Mouse (Mus musculus): ENCODE measurements around the gene Xdh. TPM values are rescaled to one million over a fixed set of nuclear protein-coding genes. Genes with fewer than 3 reads are reported as not detected.
A peak's percentile ranks its signal among the peaks of the same experiment; 100 is the strongest.
"Not testable (repeated sequence)": the region's sequence is repeated elsewhere in the genome, so short reads cannot be mapped to it uniquely, and the experiment has no call there.

The Xdh gene
- total RNA-seq, 2 experiments from 2014 or later: 10.4 to 15.3 TPM

GRCm38 (mm10) chr17:73883332-73883731, 66.7 kb downstream of the Xdh start:
- DNase-seq (ENCODE audit: low spot score in 2 of 2): no peak

- DNase-seq (ENCODE audit: low spot score in 2 of 2): peak; percentile 81 to 82
Observed at GRCm38 (mm10) chr17:73882194-73882593, 67.8 kb downstream of the Xdh start.

GRCm38 (mm10) chr17:73881295-73881694, 68.7 kb downstream of the Xdh start:
- DNase-seq (ENCODE audit: low spot score in 2 of 2): no peak

- no peak for DNase-seq (ENCODE audit: low spot score in 2 of 2)
Observed at GRCm38 (mm10) chr17:73880286-73880685, 69.7 kb downstream of the Xdh start.

GRCm38 (mm10) chr17:73879262-73879916, 70.6 kb downstream of the Xdh start:
- DNase-seq (ENCODE audit: low spot score in 2 of 2): no peak

GRCm38 (mm10) chr17:73875674-73876073, 74.3 kb downstream of the Xdh start:
- no peak for DNase-seq (ENCODE audit: low spot score in 2 of 2)

GRCm38 (mm10) chr17:73875268-73875667, 74.7 kb downstream of the Xdh start:
- no peak for DNase-seq (ENCODE audit: low spot score in 2 of 2)

- no peak for DNase-seq (ENCODE audit: low spot score in 2 of 2)
Observed at GRCm38 (mm10) chr17:73870956-73871605, 78.9 kb downstream of the Xdh start.

- no peak for DNase-seq (ENCODE audit: low spot score in 2 of 2)
Observed at GRCm38 (mm10) chr17:73869008-73869685, 80.8 kb downstream of the Xdh start.

GRCm38 (mm10) chr17:73853717-73854116, 96.3 kb downstream of the Xdh start:
- DNase-seq (ENCODE audit: low spot score in 2 of 2): no peak

GRCm38 (mm10) chr17:73853041-73853440, 97.0 kb downstream of the Xdh start:
- DNase-seq (ENCODE audit: low spot score in 2 of 2): no peak

GRCm38 (mm10) chr17:73847399-73847798, 102.6 kb downstream of the Xdh start:
- DNase-seq (ENCODE audit: low spot score in 2 of 2): no peak

GRCm38 (mm10) chr17:73845632-73846031, 104.4 kb downstream of the Xdh start:
- DNase-seq (ENCODE audit: low spot score in 2 of 2): no peak

- no peak for DNase-seq (ENCODE audit: low spot score in 2 of 2)
Observed at GRCm38 (mm10) chr17:73842963-73843362, 107.0 kb downstream of the Xdh start.

GRCm38 (mm10) chr17:73839876-73840275, 110.1 kb downstream of the Xdh start:
- not testable (repeated sequence) for DNase-seq (ENCODE audit: low spot score in 2 of 2)

- no peak for DNase-seq (ENCODE audit: low spot score in 2 of 2)
Observed at GRCm38 (mm10) chr17:73839086-73839835, 110.7 kb downstream of the Xdh start.

- DNase-seq (ENCODE audit: low spot score in 2 of 2): no peak
Observed at GRCm38 (mm10) chr17:73837244-73837643, 112.8 kb downstream of the Xdh start.

GRCm38 (mm10) chr17:73836601-73837000, 113.4 kb downstream of the Xdh start:
- DNase-seq (ENCODE audit: low spot score in 2 of 2): no peak
